Mouse (Mus musculus): ENCODE data around the gene Lilra5. TPM values are rescaled to one million over a fixed set of nuclear protein-coding genes. Genes with fewer than 3 reads are reported as not detected.
"Not testable (repeated sequence)": the region's sequence is repeated elsewhere in the genome, so short reads cannot be mapped to it uniquely, and the experiment has no call there.

The Lilra5 gene
- 0.22 and 0.23 TPM in 2 replicates for polyA plus RNA-seq (2012; rRNA removed)

DNA sequence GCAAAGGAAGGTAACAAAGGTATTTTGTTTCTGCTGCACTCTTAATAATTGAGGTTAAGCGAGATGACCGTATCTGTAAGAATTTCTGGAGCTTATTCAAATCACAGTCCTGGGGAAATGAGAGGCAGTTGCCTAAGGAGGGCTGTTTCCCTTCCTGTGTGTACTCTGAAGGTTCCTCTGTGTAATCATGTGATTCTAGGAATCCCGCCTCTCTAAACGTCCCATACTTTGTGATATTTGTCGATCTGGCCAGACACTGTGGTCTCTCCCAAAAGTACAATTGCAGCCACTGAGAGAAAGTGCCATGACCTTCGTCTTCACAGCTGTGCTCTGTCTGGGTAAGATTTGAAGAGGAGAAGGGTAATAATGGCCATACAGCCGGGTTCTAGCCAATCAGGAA is at the start of gene Lilra5:
TSS of gene Lilra5 (plus strand) at position 301 of the 400 bp plus-strand sequence.
- 61% methylated on average over 7 of the region's 7 CpGs for WGBS
- Histone ChIP-seq H3K36me3 (ENCODE audit: control insufficient read depth, insufficient read depth, low read length) (no peaks in the 10 kb centered on the region), H3K4me1 (ENCODE audit: control insufficient read depth, insufficient read depth, insufficient read length, low read length) (no peaks in the 10 kb centered on the region), H3K27me3 (ENCODE audit: control insufficient read depth, insufficient read depth, low read length) (no peaks in the 10 kb centered on the region), H3K27ac (ENCODE audit: insufficient read depth, low read depth, low read length) (peak within 1 kb of the TSS; percentile 14; the same call in 1 of the 2 replicates), H3K4me3 (ENCODE audit: low read depth, low read length) (peak within 1 kb of the TSS; percentile 32)
- TF ChIP-seq CTCF (IDR thresholded peaks at IDR 0.05; ENCODE audit: extremely low read depth, insufficient read length, insufficient replicate concordance, low read depth, low read length) (no peak), POLR2A (IDR thresholded peaks at IDR 0.05; ENCODE audit: low read depth, low read length) (no peak)

DNA sequence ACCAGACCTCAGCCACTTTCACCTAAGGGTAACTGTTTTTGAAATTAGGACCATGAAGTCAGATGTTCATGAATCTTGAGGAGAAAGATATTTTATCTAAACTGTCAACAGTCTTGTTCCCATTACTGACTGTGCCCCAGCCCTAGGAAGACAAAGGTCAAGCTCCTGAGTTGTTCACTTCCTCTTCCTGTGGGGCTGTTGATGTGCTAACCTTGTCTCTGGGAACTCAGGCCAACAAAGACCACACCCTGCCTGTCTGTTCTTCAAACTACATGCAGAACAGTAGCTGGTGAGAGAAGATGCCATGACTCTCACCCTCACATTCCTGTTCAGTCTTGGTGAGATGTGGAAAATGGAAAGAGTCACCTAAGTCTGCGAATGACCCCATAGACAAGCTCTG is 30.4 kb upstream of the Lilra5 start:
- TF ChIP-seq CTCF (IDR thresholded peaks at IDR 0.05; ENCODE audit: extremely low read depth, insufficient read length, insufficient replicate concordance, low read depth, low read length) (no peak), POLR2A (IDR thresholded peaks at IDR 0.05; ENCODE audit: low read depth, low read length) (no peak)
- H3K4me3 ChIP-seq (ENCODE audit: low read depth, low read length), result no peak overlapping the region
- H3K4me1 ChIP-seq (ENCODE audit: control insufficient read depth, insufficient read depth, insufficient read length, low read length), result peaks cover 7% of the 10 kb centered on the region; the same call in 1 of the 2 replicates
- no peaks in the 10 kb centered on the region for H3K27me3 ChIP-seq (ENCODE audit: control insufficient read depth, insufficient read depth, low read length)
- 93% methylated on average over 1 of the region's 1 CpGs for WGBS
- H3K36me3 ChIP-seq (ENCODE audit: control insufficient read depth, insufficient read depth, low read length), result no peaks in the 10 kb centered on the region
- H3K27ac ChIP-seq (ENCODE audit: insufficient read depth, low read depth, low read length), result no peak overlapping the region

DNA sequence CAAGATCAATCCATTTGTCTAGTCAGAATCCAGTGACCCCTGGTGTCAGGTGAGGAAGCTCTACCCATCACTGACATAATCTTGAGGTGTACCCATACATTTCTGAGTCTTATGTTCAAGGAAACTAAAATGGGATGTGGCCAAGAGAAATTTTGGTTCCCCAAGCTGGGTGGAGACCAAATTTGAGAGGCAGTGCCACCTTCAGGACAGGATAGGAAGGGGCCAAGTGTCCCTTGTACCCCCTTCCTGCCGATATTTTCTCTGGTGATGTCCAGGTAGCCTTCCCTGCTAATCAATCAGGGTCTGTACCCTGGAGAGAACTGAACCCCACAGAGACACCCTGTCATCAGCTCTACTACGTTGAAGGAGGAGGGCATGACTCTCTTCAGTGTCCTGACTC is 28.9 kb upstream of the Lilra5 start:
- no peak for TF ChIP-seq POLR2A (IDR thresholded peaks at IDR 0.05; ENCODE audit: low read depth, low read length)
- peak; percentile 12; the same call in 1 of the 2 replicates for TF ChIP-seq CTCF (IDR thresholded peaks at IDR 0.05; ENCODE audit: extremely low read depth, insufficient read length, insufficient replicate concordance, low read depth, low read length)
- WGBS, result 22% methylated on average over 2 of the region's 2 CpGs
- Histone ChIP-seq H3K4me1 (ENCODE audit: control insufficient read depth, insufficient read depth, insufficient read length, low read length) (peaks cover 7% of the 10 kb centered on the region; the same call in 1 of the 2 replicates), H3K27ac (ENCODE audit: insufficient read depth, low read depth, low read length) (no peak overlapping the region), H3K4me3 (ENCODE audit: low read depth, low read length) (no peak overlapping the region), H3K36me3 (ENCODE audit: control insufficient read depth, insufficient read depth, low read length) (no peaks in the 10 kb centered on the region), H3K27me3 (ENCODE audit: control insufficient read depth, insufficient read depth, low read length) (no peaks in the 10 kb centered on the region)

DNA sequence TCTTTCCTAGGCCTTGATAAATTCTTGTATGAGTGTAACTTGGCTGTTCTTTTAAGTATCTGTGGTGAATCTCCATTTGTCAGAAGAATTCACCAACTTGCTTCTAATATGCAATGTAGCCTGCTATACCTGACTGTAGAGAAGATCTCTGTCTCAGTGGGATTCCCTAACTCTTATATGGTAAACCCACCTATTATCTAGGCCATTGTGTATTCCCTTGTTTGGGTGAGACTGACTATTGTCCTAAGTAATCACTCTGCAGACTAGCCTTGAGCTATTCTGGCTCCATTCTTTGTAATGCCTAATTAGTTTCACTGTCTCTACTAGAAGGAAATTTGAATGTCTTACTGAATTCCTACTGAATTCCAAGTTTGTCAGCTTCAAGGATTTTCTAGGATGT is 24.1 kb upstream of the Lilra5 start:
- not testable (repeated sequence) for H3K36me3 ChIP-seq (ENCODE audit: control insufficient read depth, insufficient read depth, low read length); H3K27ac ChIP-seq (ENCODE audit: insufficient read depth, low read depth, low read length); H3K27me3 ChIP-seq (ENCODE audit: control insufficient read depth, insufficient read depth, low read length); H3K4me1 ChIP-seq (ENCODE audit: control insufficient read depth, insufficient read depth, insufficient read length, low read length); H3K4me3 ChIP-seq (ENCODE audit: low read depth, low read length)

DNA sequence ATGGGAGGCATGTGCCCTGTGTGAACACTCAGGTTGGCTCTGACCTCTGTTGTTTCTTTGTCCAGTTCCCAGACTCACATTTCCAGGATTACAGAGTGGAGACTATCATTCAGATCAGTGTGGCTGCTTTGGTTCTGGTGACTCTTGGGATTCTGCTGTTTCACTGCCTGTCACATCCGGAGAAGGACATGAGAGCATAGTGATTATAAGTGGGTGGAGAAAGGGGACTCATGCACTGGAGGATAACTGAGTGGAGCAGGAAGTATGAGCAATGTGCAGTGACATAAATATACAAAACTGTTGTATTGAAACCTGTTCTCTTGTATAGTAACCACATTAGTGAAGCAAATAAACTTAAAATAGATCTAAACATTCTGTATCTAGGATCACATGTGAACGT is 22.2 kb upstream of the Lilra5 start:
- Histone ChIP-seq H3K4me3 (ENCODE audit: low read depth, low read length) (no peak overlapping the region), H3K27me3 (ENCODE audit: control insufficient read depth, insufficient read depth, low read length) (no peaks in the 10 kb centered on the region), H3K4me1 (ENCODE audit: control insufficient read depth, insufficient read depth, insufficient read length, low read length) (no peaks in the 10 kb centered on the region; the same call in 1 of the 2 replicates), H3K36me3 (ENCODE audit: control insufficient read depth, insufficient read depth, low read length) (no peaks in the 10 kb centered on the region), H3K27ac (ENCODE audit: insufficient read depth, low read depth, low read length) (no peak overlapping the region)
- no peak for TF ChIP-seq CTCF (IDR thresholded peaks at IDR 0.05; ENCODE audit: extremely low read depth, insufficient read length, insufficient replicate concordance, low read depth, low read length)
- TF ChIP-seq POLR2A (IDR thresholded peaks at IDR 0.05; ENCODE audit: low read depth, low read length), result no peak
- WGBS, result 22% methylated on average over 2 of the region's 2 CpGs

DNA sequence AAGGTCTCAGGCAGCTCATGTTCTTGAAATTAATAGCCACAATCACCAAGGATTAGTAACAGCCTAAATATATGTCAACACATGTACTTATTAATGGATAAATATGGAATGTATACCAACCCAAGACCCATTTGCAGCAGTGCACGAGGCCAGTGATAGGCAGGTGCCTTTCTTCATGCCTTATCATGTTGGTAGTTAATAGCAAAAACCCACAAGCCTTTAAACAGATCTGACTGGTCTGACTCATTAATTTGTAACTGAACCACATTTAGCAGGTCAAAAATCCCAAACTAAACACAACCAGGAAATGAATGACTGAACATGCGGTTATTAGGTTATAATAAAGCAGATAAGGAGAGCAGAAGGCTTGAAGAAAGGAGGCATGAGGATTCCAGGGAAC is 21.7 kb upstream of the Lilra5 start:
- no peak overlapping the region for H3K4me3 ChIP-seq (ENCODE audit: low read depth, low read length)
- WGBS, result 17% methylated on average over 2 of the region's 2 CpGs

DNA sequence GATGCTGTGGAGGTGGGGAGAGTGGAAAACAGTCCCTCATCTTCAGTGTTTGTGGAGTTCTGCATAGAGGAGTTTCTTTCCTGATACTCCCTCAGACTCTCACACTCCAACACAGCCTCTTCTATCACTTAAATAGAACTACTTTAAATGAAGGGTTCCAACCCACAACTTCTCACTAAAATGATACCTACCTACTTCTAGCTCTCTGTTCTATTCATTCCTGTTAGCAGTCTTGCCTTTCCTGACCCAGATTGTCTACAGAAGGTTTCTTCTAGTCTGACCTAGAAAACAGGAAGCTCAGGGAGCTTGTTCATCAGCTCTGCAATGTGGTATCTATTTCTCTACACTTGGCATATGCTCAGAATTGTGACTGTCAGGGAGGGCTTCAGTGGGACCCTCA is 2.0 kb upstream of the Lilra5 start:
- H3K27me3 ChIP-seq (ENCODE audit: control insufficient read depth, insufficient read depth, low read length), result no peaks in the 10 kb centered on the region
- TF ChIP-seq POLR2A (IDR thresholded peaks at IDR 0.05; ENCODE audit: low read depth, low read length), result no peak
- TF ChIP-seq CTCF (IDR thresholded peaks at IDR 0.05; ENCODE audit: extremely low read depth, insufficient read length, insufficient replicate concordance, low read depth, low read length), result no peak
- H3K27ac ChIP-seq (ENCODE audit: insufficient read depth, low read depth, low read length), result no peak overlapping the region
- no peaks in the 10 kb centered on the region for H3K36me3 ChIP-seq (ENCODE audit: control insufficient read depth, insufficient read depth, low read length)
- no peak overlapping the region for H3K4me3 ChIP-seq (ENCODE audit: low read depth, low read length)
- H3K4me1 ChIP-seq (ENCODE audit: control insufficient read depth, insufficient read depth, insufficient read length, low read length), result no peaks in the 10 kb centered on the region

More for the DNA sequence above, 21.7 kb upstream of the Lilra5 start:
- TF ChIP-seq CTCF (IDR thresholded peaks at IDR 0.05; ENCODE audit: extremely low read depth, insufficient read length, insufficient replicate concordance, low read depth, low read length), result no peak
- no peak for TF ChIP-seq POLR2A (IDR thresholded peaks at IDR 0.05; ENCODE audit: low read depth, low read length)
- Histone ChIP-seq H3K4me1 (ENCODE audit: control insufficient read depth, insufficient read depth, insufficient read length, low read length) (no peaks in the 10 kb centered on the region; the same call in 1 of the 2 replicates), H3K36me3 (ENCODE audit: control insufficient read depth, insufficient read depth, low read length) (no peaks in the 10 kb centered on the region), H3K27me3 (ENCODE audit: control insufficient read depth, insufficient read depth, low read length) (no peaks in the 10 kb centered on the region), H3K27ac (ENCODE audit: insufficient read depth, low read depth, low read length) (no peak overlapping the region)

Measured in small intestine, adult 2 months (tissue).